Comparison of ENCODE assay signal across 9 mouse cellular contexts in the genomic region with DNA sequence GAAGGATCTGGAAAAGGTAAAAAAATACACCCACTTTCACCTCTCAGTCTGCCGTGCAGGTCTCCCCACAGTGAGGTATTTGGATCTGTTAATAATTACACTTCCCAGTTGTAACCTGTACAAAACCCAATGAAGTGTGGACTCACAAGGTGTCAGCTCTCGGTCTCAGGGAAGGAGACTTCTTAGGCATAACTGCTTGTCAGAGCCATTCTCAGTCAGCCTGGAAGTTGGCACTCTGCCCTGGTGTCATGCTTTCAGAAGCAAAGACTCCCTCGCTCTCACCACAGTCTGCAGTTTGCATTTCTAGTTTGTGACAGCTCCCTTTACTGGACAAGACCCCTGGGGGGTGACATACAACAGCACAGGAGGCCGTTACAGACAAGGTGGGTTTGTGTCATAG. TPM values are rescaled to one million over a fixed set of nuclear protein-coding genes. Genes with fewer than 3 reads are reported as not detected.
DNase-seq lines count a peak whose midpoint lies in the region; ATAC-seq and TF ChIP-seq lines count a peak whose summit lies in the region.
"Had no signal": no experiment of that assay in that cellular context is flagged by ENCODE, and none has a peak within 500 bp of the region (broad histone marks: within the 10 kb centered on the region; RNA-seq: fewer than 3 reads in every experiment).

No protein-coding gene starts in this region.

- H3K9ac ChIP-seq in heart, adult 2 months (ENCODE audit: low read depth, low read length) = no peak overlapping the region
- no peak overlapping the region for H3K9ac ChIP-seq in heart, embryonic 14.5 days (ENCODE audit: low read length)

- H3K9me3 ChIP-seq in heart, embryonic 14.5 days (ENCODE audit: control insufficient read depth, low read length) = no peaks in the 10 kb centered on the region

- TF ChIP-seq POLR2A in heart, adult 2 months (IDR thresholded peaks at IDR 0.05; ENCODE audit: insufficient read depth, low read depth, low read length) = no peak

- no peaks in the 10 kb centered on the region for H3K36me3 ChIP-seq in heart, adult 2 months (ENCODE audit: control insufficient read depth, insufficient read depth, low read length)
- H3K36me3 ChIP-seq in heart, embryonic 14.5 days (ENCODE audit: control insufficient read depth, insufficient read depth, low read length) = no peaks in the 10 kb centered on the region

- TF ChIP-seq EP300 in heart, adult 2 months (IDR thresholded peaks at IDR 0.05; ENCODE audit: insufficient read depth, low read depth, low read length) = no peak

- no peak overlapping the region; the same call in 1 of the 2 replicates for H3K27ac ChIP-seq in heart, adult 2 months
- H3K27ac ChIP-seq in heart, embryonic 14.5 days (replicated peaks in 1 of 2; ENCODE audit: control insufficient read depth in 1 of 2, insufficient read depth in 1 of 2, low read depth in 2 of 2, low read length in 2 of 2) = peak overlapping the region; percentile 3 to 46; a peak in 3 of 4 replicates
- no peak overlapping the region for H3K27ac ChIP-seq in layer of hippocampus, adult 2 months

- H3K4me3 ChIP-seq in heart, adult 2 months = no peak overlapping the region
- no peak overlapping the region for H3K4me3 ChIP-seq in heart, embryonic 14.5 days (ENCODE audit: control insufficient read depth in 1 of 2, insufficient read depth in 1 of 2, low read depth in 1 of 2, low read length in 2 of 2)
- H3K4me3 ChIP-seq in layer of hippocampus, adult 2 months = no peak overlapping the region
- H3K4me3 ChIP-seq: erythroblast, embryonic 14.5 days had no signal

- DNase-seq in heart, adult 2 months = peak; percentile 38 to 49
- no peak for DNase-seq in heart, postnatal 25 days (ENCODE audit: low spot score)
- peak; percentile 72 for DNase-seq in brain, adult 2 months (ENCODE audit: low read depth, low spot score)
- peak; percentile 93 for DNase-seq in kidney, postnatal 10 days
- no peak for DNase-seq in thymus, adult 18-20 months
- DNase-seq in layer of hippocampus, adult 2 months (ENCODE audit: low spot score in 2 of 2) = no peak
- no peak for DNase-seq in left cerebral cortex, adult 9 months (ENCODE audit: low spot score in 2 of 2)

- H3K27me3 ChIP-seq in heart, adult 2 months (ENCODE audit: control insufficient read depth, insufficient read depth, low read length) = no peaks in the 10 kb centered on the region
- no peaks in the 10 kb centered on the region for H3K27me3 ChIP-seq in heart, embryonic 14.5 days (ENCODE audit: control insufficient read depth, insufficient read depth, low read length)

- no peak overlapping the region for H3K4me2 ChIP-seq in heart, embryonic 14.5 days (ENCODE audit: low read length)

- no peaks in the 10 kb centered on the region for H3K79me2 ChIP-seq in heart, adult 2 months (replicated peaks; ENCODE audit: control insufficient read depth, insufficient read depth, low read length)

- WGBS in heart, adult 2 months = 38% methylated on average over 4 of the region's 4 CpGs
- 16% methylated on average over 4 of the region's 4 CpGs for WGBS in heart, embryonic 14.5 days

- intact Hi-C loops in heart, adult 2 months (cut with DNase I) = loop anchor here (5.0 kb wide), 1 partner anchor 43 kb away; no protein-coding TSS in a partner anchor
- intact Hi-C loops in heart, postnatal 25 days (cut with DNase I) = no loop called here

- ATAC-seq in heart, embryonic 14.5 days (ENCODE audit: insufficient number of reproducible peaks, insufficient read depth, low FRiP score, low read depth) = no peak

- TF ChIP-seq CTCF in heart, adult 2 months (IDR thresholded peaks at IDR 0.05) = no peak
- TF ChIP-seq CTCF in layer of hippocampus, adult 2 months (conservative IDR thresholded peaks at IDR 0.05) = no peak

- H3K4me1 ChIP-seq in heart, adult 2 months (ENCODE audit: control insufficient read depth, insufficient read depth, low read length) = peaks cover 9% of the 10 kb centered on the region
- H3K4me1 ChIP-seq in heart, embryonic 14.5 days (ENCODE audit: control insufficient read depth in 2 of 2, insufficient read depth in 2 of 2, low read length in 2 of 2) = peaks cover 32 to 52% of the 10 kb centered on the region in 2 experiments

RNA-seq across cellular contexts. Expression of a gene that starts 15.5 kb away (rescaled TPM):
- total RNA-seq in heart, adult 2 months (2021) = 10 to 100 TPM; 60.7 to 90.9 TPM
- 36.9 and 69.6 TPM in 2 replicates for polyA plus RNA-seq in heart, adult 2 months (2012; rRNA removed)
- 10 to 100 TPM; 87.9 to 96.9 TPM for total RNA-seq in heart, postnatal 25 days (2021)
- 77.5 and 78.1 TPM in 2 replicates for polyA plus RNA-seq in heart, embryonic 14.5 days (2014; fragmentation: Nextera tagmentation; extraction: Ambion mirVana)
- total RNA-seq in layer of hippocampus, adult 2 months (2021) = 100 to 1,000 TPM; 106 to 114 TPM
- polyA plus RNA-seq: erythroblast, embryonic 14.5 days had no signal

RNA-seq across cellular contexts. Expression of a gene that starts 16.8 kb away (rescaled TPM):
- 1 to 10 TPM; 3.8 to 6.3 TPM for total RNA-seq in heart, adult 2 months (2021)
- polyA plus RNA-seq in heart, adult 2 months (2012; rRNA removed) = 2.5 and 3.5 TPM in 2 replicates
- total RNA-seq in heart, postnatal 25 days (2021) = 1 to 10 TPM; 4.4 to 5.6 TPM
- 5.0 and 6.0 TPM in 2 replicates for polyA plus RNA-seq in heart, embryonic 14.5 days (2014; fragmentation: Nextera tagmentation; extraction: Ambion mirVana)
- 10 to 100 TPM; 18.4 to 22.1 TPM for total RNA-seq in layer of hippocampus, adult 2 months (2021)
- polyA plus RNA-seq: erythroblast, embryonic 14.5 days had no signal

Comparison
In these comparisons a context has a peak if more than half of its experiments do, and no peak if none do; other contexts are left out.
1. DNase-seq: peak in heart, adult 2 months (2 of 2), brain, adult 2 months (single experiment) and kidney, postnatal 10 days (single experiment); none in heart, postnatal 25 days (single experiment), thymus, adult 18-20 months (0 of 2), layer of hippocampus, adult 2 months (0 of 2) and left cerebral cortex, adult 9 months (0 of 2).
2. H3K27ac ChIP-seq: peak in heart, embryonic 14.5 days (2 of 2); none in heart, adult 2 months (single experiment) and layer of hippocampus, adult 2 months (single experiment).